Mouse (Mus musculus) brain, embryonic 14.5 days (tissue): ENCODE results near the gene Lgals12.

Source experiments
- CTCF ChIP-seq: fragments of 200-500 bp; IDR thresholded peaks from 2 replicates; pipeline ENCODE4 v1.5.1; 2012; ENCODE audit warnings: inconsistent platforms, mild to moderate bottlenecking, moderate library complexity, borderline replicate concordance; ENCODE audit not compliant: insufficient read depth, insufficient read length; ENCODE audit errors: extremely low read depth
- POLR2A ChIP-seq: fragments of 200-500 bp; IDR thresholded peaks from 2 replicates; pipeline ENCODE4 v1.6.1; 2012; ENCODE audit warnings: mild to moderate bottlenecking, inconsistent platforms, borderline replicate concordance; ENCODE audit not compliant: poor library complexity, insufficient read depth, insufficient read length, severe bottlenecking; ENCODE audit errors: extremely low read depth

GRCm38 (mm10) chr19:7585764-7586163 lies 21.2 kb downstream of the Lgals12 start:
- no peak for TF ChIP-seq POLR2A
- TF ChIP-seq CTCF, result no peak
